Comparison of ENCODE assay signal across 8 mouse cellular contexts in the genomic region with DNA sequence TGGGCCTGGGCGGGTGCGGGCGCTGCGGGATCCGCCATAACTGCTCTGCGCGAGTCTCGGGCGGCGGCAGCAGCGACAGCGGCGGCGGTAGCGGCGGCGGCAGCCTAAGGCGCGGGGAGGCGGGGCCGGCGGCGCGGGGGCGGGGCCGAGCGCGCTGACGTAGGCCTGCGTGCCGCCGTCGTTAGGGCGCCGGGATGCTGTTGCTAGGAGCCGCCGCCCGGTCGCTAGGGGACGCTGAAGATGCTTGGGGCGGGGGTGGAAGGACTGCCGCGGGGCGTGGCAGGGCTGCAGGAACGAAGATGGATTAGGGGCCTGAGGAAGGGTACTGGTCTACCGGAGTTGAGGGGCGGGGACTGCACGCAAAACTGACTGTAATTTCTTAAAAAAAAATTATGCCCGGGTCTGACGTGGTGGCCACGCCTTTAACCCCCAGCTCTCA. TPM values are rescaled to one million over a fixed set of nuclear protein-coding genes. Genes with fewer than 3 reads are reported as not detected.
DNase-seq lines count a peak whose midpoint lies in the region; ATAC-seq and TF ChIP-seq lines count a peak whose summit lies in the region.

Ube2o (minus strand) TSS at position 72 of the 439 bp plus-strand sequence.

- H3K27ac ChIP-seq in forebrain, embryonic 11.5 days (ENCODE audit: low read depth, low read length) = peak within 1 kb of the TSS; percentile 63
- H3K27ac ChIP-seq in heart, embryonic 15.5 days = peak within 1 kb of the TSS; percentile 83
- peak within 1 kb of the TSS; percentile 97 for H3K27ac ChIP-seq in liver, embryonic 13.5 days
- peak within 1 kb of the TSS; percentile 90 for H3K27ac ChIP-seq in neural tube, embryonic 12.5 days
- H3K27ac ChIP-seq in stomach, postnatal 0 days (replicated peaks) = peak within 1 kb of the TSS; percentile 80

- TF ChIP-seq EP300 in stomach, postnatal 0 days (optimal IDR thresholded peaks at IDR 0.05) = no peak

- H3K36me3 ChIP-seq in E14TG2a.4 (ENCODE audit: insufficient read depth, low read length) = peaks cover 20% of the 10 kb centered on the region
- H3K36me3 ChIP-seq in forebrain, embryonic 11.5 days (ENCODE audit: control insufficient read depth, insufficient read depth, low read length) = no peaks in the 10 kb centered on the region
- H3K36me3 ChIP-seq in heart, embryonic 15.5 days = no peaks in the 10 kb centered on the region
- H3K36me3 ChIP-seq in liver, embryonic 13.5 days = peaks cover 22% of the 10 kb centered on the region
- H3K36me3 ChIP-seq in neural tube, embryonic 12.5 days = no peaks in the 10 kb centered on the region
- H3K36me3 ChIP-seq in stomach, postnatal 0 days (ENCODE audit: control insufficient read depth, insufficient read depth, low read length) = no peaks in the 10 kb centered on the region

- no peaks in the 10 kb centered on the region for H3K9me3 ChIP-seq in E14TG2a.4 (ENCODE audit: low read length)
- no peaks in the 10 kb centered on the region for H3K9me3 ChIP-seq in forebrain, embryonic 11.5 days (ENCODE audit: control insufficient read depth, low read length)
- no peaks in the 10 kb centered on the region for H3K9me3 ChIP-seq in heart, embryonic 15.5 days (replicated peaks)
- no peaks in the 10 kb centered on the region for H3K9me3 ChIP-seq in liver, embryonic 13.5 days (replicated peaks)
- H3K9me3 ChIP-seq in neural tube, embryonic 12.5 days = no peaks in the 10 kb centered on the region
- no peaks in the 10 kb centered on the region for H3K9me3 ChIP-seq in stomach, postnatal 0 days (ENCODE audit: control insufficient read depth, low read length)

- H3K4me1 ChIP-seq in E14TG2a.4 (replicated peaks; ENCODE audit: low read depth, low read length) = peaks cover 56% of the 10 kb centered on the region
- H3K4me1 ChIP-seq in forebrain, embryonic 11.5 days (replicated peaks; ENCODE audit: control insufficient read depth, insufficient read depth, low read length) = no peaks in the 10 kb centered on the region; the same call in 1 of the 2 replicates
- H3K4me1 ChIP-seq in heart, embryonic 15.5 days (replicated peaks) = peaks cover 19% of the 10 kb centered on the region
- H3K4me1 ChIP-seq in liver, embryonic 13.5 days (replicated peaks) = peaks cover 50% of the 10 kb centered on the region
- H3K4me1 ChIP-seq in neural tube, embryonic 12.5 days = peaks cover 21% of the 10 kb centered on the region
- H3K4me1 ChIP-seq in stomach, postnatal 0 days (replicated peaks; ENCODE audit: control insufficient read depth, insufficient read depth) = no peaks in the 10 kb centered on the region

- H3K4me2 ChIP-seq in forebrain, embryonic 11.5 days (ENCODE audit: low read depth, low read length, severe bottlenecking) = peak within 1 kb of the TSS; percentile 58
- peak within 1 kb of the TSS; percentile 93 for H3K4me2 ChIP-seq in heart, embryonic 15.5 days
- peak within 1 kb of the TSS; percentile 90 for H3K4me2 ChIP-seq in liver, embryonic 13.5 days
- H3K4me2 ChIP-seq in neural tube, embryonic 12.5 days (replicated peaks) = peak within 1 kb of the TSS; percentile 79
- peak within 1 kb of the TSS; percentile 90 for H3K4me2 ChIP-seq in stomach, postnatal 0 days (replicated peaks; ENCODE audit: low read depth)

- TF ChIP-seq CTCF in E14TG2a.4 (conservative IDR thresholded peaks at IDR 0.05; ENCODE audit: low read length) = no peak
- TF ChIP-seq CTCF in stomach, postnatal 0 days (IDR thresholded peaks at IDR 0.05; ENCODE audit: low read depth) = peak; percentile 64

- peak; percentile 64 for DNase-seq in c-Kit-positive CD71-negative TER-119-negative erythroid progenitor cells, embryonic 14.5 days (ENCODE audit: low read depth)
- peak; percentile 94 for DNase-seq in forebrain, embryonic 11.5 days (ENCODE audit: low spot score)
- DNase-seq in kidney, postnatal 25 days = peak; percentile 87 to 90
- peak; percentile 80 for DNase-seq in liver, embryonic 13.5 days
- DNase-seq in stomach, postnatal 0 days (ENCODE audit: low spot score) = peak; percentile 87

- 1% methylated on average over 49 of the region's 51 CpGs for WGBS in forebrain, embryonic 11.5 days
- WGBS in heart, embryonic 15.5 days = under 1% methylated on average over 50 of the region's 51 CpGs
- under 1% methylated on average over 51 of the region's 51 CpGs for WGBS in liver, embryonic 13.5 days (ENCODE audit: insufficient replicate concordance)
- 2% methylated on average over 36 of the region's 51 CpGs for WGBS in neural tube, embryonic 12.5 days
- WGBS in stomach, postnatal 0 days = 2% methylated on average over 24 of the region's 51 CpGs

- peak; percentile 90 for ATAC-seq in forebrain, embryonic 11.5 days (replicated peaks; ENCODE audit: low FRiP score)
- ATAC-seq in heart, embryonic 15.5 days (replicated peaks; ENCODE audit: insufficient number of reproducible peaks, insufficient read depth, low FRiP score, low read depth) = peak; percentile 88
- ATAC-seq in liver, embryonic 13.5 days (ENCODE audit: low read depth) = peak; percentile 79
- ATAC-seq in neural tube, embryonic 12.5 days (ENCODE audit: low FRiP score, low read depth) = peak; percentile 83
- peak; percentile 91 for ATAC-seq in stomach, postnatal 0 days (ENCODE audit: low FRiP score, low TSS enrichment)

- no peaks in the 10 kb centered on the region; the same call in 1 of the 2 replicates for H3K27me3 ChIP-seq in E14TG2a.4 (ENCODE audit: insufficient read depth, low read length)
- H3K27me3 ChIP-seq in forebrain, embryonic 11.5 days (ENCODE audit: control insufficient read depth, insufficient read depth, low read length) = no peaks in the 10 kb centered on the region
- no peaks in the 10 kb centered on the region for H3K27me3 ChIP-seq in heart, embryonic 15.5 days
- peaks cover 10% of the 10 kb centered on the region; the same call in 1 of the 2 replicates for H3K27me3 ChIP-seq in liver, embryonic 13.5 days
- no peaks in the 10 kb centered on the region for H3K27me3 ChIP-seq in neural tube, embryonic 12.5 days (replicated peaks)
- no peaks in the 10 kb centered on the region for H3K27me3 ChIP-seq in stomach, postnatal 0 days (ENCODE audit: control insufficient read depth, insufficient read depth, low read length)

- peak within 1 kb of the TSS; percentile 97 for H3K4me3 ChIP-seq in E14TG2a.4 (replicated peaks; ENCODE audit: low read length)
- peak within 1 kb of the TSS; percentile 95 for H3K4me3 ChIP-seq in forebrain, embryonic 11.5 days (ENCODE audit: low read depth, low read length)
- H3K4me3 ChIP-seq in heart, embryonic 15.5 days = peak within 1 kb of the TSS; percentile 83
- H3K4me3 ChIP-seq in liver, embryonic 13.5 days (replicated peaks) = peak within 1 kb of the TSS; percentile 98
- peak within 1 kb of the TSS; percentile 97 for H3K4me3 ChIP-seq in neural tube, embryonic 12.5 days
- H3K4me3 ChIP-seq in stomach, postnatal 0 days (ENCODE audit: low read depth, low read length) = peak within 1 kb of the TSS; percentile 80

- peak within 1 kb of the TSS; percentile 91 for H3K9ac ChIP-seq in forebrain, embryonic 11.5 days (ENCODE audit: low read length)
- peak within 1 kb of the TSS; percentile 87 for H3K9ac ChIP-seq in heart, embryonic 15.5 days
- H3K9ac ChIP-seq in liver, embryonic 13.5 days = peak within 1 kb of the TSS; percentile 99
- H3K9ac ChIP-seq in neural tube, embryonic 12.5 days = peak within 1 kb of the TSS; percentile 91
- H3K9ac ChIP-seq in stomach, postnatal 0 days (ENCODE audit: low read length) = peak within 1 kb of the TSS; percentile 85

RNA-seq across cellular contexts. Expression of gene Ube2o, which starts in this region (rescaled TPM):
- polyA plus RNA-seq in forebrain, embryonic 11.5 days (2014; fragmentation: Nextera tagmentation; extraction: Ambion mirVana) = 23.5 and 25.9 TPM in 2 replicates
- polyA plus RNA-seq in heart, embryonic 15.5 days (2015; fragmentation: Nextera tagmentation; extraction: Ambion mirVana) = 14.4 and 20.7 TPM in 2 replicates
- 17.5 and 22.1 TPM in 2 replicates for polyA plus RNA-seq in liver, embryonic 13.5 days (2015; fragmentation: Nextera tagmentation; extraction: Ambion mirVana)
- 34.3 and 37.6 TPM in 2 replicates for polyA plus RNA-seq in neural tube, embryonic 12.5 days (2016; fragmentation: Nextera tagmentation; extraction: Ambion mirVana)
- polyA plus RNA-seq in stomach, postnatal 0 days (2015; fragmentation: Nextera tagmentation; extraction: Ambion mirVana) = 4.7 and 5.3 TPM in 2 replicates

Comparison
In these comparisons a context has a peak if more than half of its experiments do, and no peak if none do; other contexts are left out.
1. Peak in every context shown above with its lines: DNase-seq, ATAC-seq, H3K4me3 ChIP-seq and H3K27ac ChIP-seq.